Mouse (Mus musculus) CD4-positive, CD25-positive, alpha-beta regulatory T cell, adult 4 months (primary cell): ENCODE data around the gene Zfp189. TPM values are rescaled to one million over a fixed set of nuclear protein-coding genes. Genes with fewer than 3 reads are reported as not detected.

ENCODE experiments used
- ATAC-seq: one replicate; pipeline ENCODE4 v1.8.0; 2017
- polyA plus RNA-seq, 2 experiments: library from polyadenylated mRNA; unstranded; fragments of 100-300 nt; shearing (Covaris generic); gene quantifications; one replicate each; pipeline ENCODE4 v1.2.1; 2017

Zfp189 gene
- polyA plus RNA-seq, 2 experiments from 2014 or later = 3.3 to 4.0 TPM

DNA sequence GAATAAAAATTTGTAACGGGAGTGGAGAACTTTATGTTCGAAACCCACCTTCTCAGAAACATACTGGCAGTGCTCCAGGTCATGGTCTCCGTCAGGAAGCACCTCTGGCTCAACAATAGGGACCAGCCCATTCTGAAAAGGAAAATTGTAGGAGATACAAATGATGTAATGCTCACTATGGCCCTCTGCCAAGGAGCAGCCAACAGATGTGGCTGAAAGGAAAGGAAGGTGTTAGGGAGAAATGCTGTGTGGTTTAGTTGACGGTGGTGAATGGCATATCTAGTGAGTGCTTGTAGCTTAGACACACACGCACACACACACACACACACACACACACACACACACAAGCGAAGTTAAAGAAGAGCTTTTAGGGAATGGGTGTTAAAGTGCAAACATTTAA lies 18.7 kb downstream of the Zfp189 start:
- no peak for ATAC-seq

DNA sequence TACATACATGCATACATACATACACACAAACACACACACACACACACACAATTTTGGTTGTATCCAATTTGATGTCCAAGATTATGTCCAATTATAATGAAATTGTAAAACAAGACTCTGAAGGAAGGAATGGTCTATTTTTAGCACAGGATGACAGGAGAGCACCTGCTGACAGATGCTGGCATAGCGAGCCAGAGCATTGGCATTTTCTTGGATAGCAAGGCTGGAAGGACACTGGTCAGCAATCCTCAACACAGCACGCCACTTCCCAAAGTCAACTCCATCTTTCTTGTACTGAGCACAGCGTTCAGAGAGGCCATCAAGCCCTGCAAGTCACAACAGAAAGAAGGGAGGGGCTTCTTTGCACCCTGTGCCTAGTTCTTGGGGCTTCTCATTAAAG lies 20.0 kb downstream of the Zfp189 start:
- no peak for ATAC-seq

DNA sequence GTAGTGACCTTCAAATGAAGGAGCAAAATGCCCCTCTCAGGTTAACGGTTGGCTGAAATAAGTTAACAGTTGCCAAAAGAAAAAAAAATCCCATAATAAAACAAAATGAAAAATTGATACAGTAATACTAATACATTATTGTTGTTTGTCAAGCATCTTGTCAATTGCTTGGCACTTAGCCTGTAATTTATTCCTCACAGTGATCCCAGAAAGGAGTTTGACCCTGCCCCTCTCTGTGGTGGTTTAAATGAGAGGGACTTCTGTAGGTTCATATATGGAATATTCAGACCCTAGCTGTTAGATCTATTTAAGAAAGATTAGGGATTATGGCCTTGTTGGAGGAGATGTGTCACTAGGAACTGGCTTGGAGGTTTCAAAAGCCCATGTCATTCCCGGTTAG lies 25.1 kb downstream of the Zfp189 start:
- no peak for ATAC-seq

DNA sequence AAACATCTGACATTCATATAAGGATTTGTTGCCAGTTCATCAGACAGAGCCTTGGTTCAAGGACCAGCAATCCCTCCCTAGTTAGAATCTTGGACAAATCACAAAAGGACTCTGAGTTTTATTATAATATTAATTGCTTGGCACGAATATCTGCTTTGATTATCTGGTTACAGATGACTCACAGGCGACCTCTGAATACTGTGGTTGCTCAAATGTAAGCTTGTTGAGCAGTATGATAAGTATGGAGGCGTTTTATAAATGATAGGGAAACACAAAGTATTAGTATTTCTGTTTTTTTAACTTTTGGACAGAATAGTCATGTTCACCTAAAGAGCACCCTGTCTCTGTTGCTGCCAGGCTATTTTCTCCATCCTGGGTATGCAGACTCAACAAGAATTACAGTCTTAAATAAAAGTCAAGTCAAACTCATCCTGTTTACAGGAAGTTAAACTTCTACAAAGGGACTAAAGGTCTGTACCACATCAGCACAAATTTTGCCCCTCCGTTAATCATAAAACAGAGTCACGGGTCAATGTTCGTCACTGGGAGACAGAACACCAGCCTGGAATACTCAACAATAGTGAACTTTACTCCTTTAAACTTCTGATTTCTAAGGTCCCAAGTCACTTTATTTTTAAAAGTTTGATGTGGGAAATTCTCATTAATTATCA lies 26.0 kb downstream of the Zfp189 start:
- no peak for ATAC-seq

DNA sequence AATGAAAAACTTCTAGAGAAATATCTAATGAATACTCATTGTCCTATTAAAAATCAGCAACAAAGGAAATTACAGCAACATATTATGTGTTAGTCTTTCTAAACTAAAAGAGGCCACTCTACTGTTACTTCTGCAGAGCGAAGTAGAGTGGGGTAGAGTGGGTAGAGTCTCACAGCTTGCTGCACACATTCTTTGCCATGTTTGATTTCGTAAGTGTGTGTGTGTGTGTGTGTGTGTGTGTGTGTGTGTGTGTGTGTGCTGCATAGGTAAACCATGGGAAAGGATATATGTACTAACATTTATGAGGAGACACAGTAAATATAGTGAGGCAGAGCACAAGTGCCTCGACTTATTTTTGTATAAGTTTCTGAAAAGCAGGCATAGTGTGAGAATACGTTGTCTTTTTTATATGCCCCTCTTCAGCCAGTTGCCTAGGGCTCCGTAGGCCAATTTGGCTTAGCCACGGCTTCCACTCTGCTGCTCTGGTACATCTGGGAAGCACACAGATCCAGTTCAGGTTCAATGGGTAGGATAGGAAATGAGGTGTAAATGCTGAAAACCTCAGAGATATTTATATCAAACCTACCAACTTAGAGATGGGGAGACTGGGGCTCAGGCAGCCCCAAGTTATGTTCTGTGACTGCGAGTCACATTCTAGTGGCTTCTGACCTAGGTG lies 26.7 kb downstream of the Zfp189 start:
- no peak for ATAC-seq

DNA sequence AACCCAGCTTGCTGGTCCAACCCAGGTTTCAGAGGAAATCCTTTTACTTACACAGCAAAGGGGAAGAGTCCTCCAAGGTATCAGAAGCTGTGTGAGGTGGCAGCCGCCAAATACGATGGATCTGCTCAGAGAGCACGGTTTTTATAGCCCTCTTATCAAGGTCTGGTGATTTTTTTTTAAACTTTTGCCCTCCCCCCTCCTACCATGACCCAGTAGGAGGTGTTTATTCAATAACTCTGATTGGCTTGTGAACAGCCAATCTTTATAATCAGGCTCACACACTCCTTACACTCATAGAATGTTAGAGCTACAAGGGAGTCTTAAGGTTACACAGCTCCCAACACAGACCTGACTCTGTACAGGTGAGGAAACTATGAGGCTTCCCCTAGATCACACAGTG lies 28.4 kb downstream of the Zfp189 start, which contains the start of gene Aldob:
Aldob (minus strand) TSS at position 164 of the 400 bp plus-strand sequence.
- no peak for ATAC-seq

DNA sequence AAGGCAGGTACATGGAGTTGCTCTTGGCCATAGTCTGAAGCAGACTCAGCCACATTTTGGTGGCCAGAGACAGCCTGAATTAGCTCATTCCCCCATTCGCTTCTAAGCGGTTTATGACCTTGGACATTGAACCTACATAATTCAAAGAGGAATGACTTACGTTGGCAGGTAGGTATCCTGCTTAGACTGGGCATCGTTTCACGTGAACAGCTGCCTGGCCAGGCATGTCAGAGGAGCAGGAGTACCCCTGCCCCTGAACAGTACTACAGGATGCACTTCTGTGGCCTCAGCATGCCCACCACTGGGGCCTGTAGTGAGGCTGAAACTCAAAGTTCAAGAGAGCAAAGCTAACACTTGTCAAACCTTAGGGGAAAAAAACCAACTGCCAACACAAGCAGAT lies 32.4 kb downstream of the Zfp189 start:
- no peak for ATAC-seq

DNA sequence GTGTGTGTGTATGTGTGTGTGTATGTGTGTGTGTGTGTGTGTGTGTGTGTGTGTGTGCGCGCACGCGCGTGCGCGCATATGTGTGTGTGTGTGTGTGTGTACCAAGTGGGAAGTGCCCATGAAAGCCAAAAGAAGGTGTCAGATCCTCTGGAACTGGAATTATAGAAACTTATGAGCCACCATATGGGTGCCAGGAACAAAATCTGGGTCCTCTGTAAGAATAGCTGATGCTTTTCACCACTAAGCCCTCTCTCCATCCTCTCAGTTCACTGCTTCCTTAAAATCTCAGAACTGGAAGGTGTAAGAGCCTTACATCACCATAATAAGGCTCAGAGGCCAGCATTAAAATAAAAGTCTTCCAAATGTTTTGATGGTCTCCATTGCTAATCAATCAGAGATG lies 36.4 kb downstream of the Zfp189 start:
- ATAC-seq = no peak

DNA sequence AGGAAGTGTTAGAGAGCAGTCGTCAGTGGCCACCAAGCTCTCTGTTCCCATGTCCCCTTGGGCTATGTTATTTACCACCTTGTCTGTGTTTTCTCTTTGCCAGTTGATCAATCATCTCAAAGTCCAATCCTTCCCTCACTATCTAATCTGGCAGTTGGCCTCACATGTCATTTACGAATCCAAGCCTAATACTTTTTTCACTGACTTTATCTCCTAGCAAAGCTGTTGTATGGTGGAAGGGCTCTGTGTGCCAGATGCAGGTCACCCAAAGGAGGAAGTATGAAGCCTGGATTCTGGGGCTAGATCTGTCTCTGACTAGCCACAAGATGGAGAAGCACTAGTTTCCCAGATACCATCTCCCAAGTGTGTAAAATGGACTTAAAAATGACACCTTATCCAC lies 37.2 kb downstream of the Zfp189 start:
- no peak for ATAC-seq

- ATAC-seq = no peak
Measured at GRCm38 (mm10) chr4:49559915-49560772, 39.2 kb downstream of the Zfp189 start.

DNA sequence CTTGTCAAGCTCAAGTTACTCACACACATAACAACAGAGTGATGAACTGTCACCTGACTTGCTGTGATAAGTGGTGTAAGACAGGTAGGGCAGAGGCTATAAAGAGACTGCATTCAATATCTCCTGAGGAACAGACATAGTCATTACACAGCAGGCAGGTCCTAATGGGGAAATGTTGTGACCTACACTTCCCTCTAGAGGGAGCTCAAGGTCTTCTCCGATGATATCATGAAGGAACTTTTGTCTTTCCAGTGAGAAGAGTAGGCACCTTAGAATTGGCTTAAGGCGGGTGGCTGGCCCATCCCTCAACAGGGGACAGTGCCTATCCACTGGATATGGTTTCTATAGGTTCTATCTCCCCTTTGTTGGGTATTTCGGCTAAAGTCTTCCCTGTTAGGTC lies 46.6 kb downstream of the Zfp189 start:
- peak; percentile 92 for ATAC-seq

DNA sequence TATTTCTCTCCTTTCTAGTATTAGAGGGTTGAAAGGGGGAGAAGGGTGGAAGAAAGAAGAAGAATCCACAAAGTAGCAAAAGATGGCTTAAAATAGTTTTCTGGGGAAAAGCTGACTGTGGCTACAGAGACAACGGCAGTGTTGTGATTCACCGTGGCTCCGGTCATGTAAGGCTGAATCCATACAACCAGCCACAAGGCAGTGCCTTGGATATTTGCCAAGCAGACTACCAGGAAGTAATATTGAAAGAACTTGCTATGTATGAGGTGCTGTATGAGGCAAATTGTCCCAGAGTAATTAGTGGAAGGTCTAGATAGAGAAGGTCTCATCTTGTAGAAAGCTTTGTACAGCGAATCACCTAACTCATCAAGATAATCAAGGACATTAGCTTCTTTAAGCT lies 51.2 kb downstream of the Zfp189 start:
- ATAC-seq = no peak

Other genes with a start within 250 kb of the Zfp189 start
- not detected for gene Acnat2, start 113.0 kb upstream of the Zfp189 start, polyA plus RNA-seq
- gene Acnat1, start 47.3 kb upstream of the Zfp189 start, polyA plus RNA-seq = not detected
- not detected for gene Baat, start 14.6 kb upstream of the Zfp189 start, polyA plus RNA-seq
- 10 to 100 TPM; 33.8 to 39.9 TPM for gene Mrpl50, start 83 bp upstream of the Zfp189 start, polyA plus RNA-seq
- not detected for gene Aldob, start 28.4 kb downstream of the Zfp189 start, polyA plus RNA-seq
- not detected for gene Tmem246, start 76.7 kb downstream of the Zfp189 start, polyA plus RNA-seq
- 10 to 100 TPM; 52.4 to 62.4 TPM for gene Rnf20, start 110.8 kb downstream of the Zfp189 start, polyA plus RNA-seq
- not detected for gene Ppp3r2, start 160.8 kb downstream of the Zfp189 start, polyA plus RNA-seq